Mouse (Mus musculus) heart, adult 2 months (tissue): ENCODE data around the gene Mrpl1. TPM values are rescaled to one million over a fixed set of nuclear protein-coding genes. Genes with fewer than 3 reads are reported as not detected.

ENCODE experiments used
- DNase-seq, 2 experiments: peaks; one replicate each; pipeline ENCODE4 v3.0.0; 2021
- H3K27ac ChIP-seq: fragments of 200-600 bp; 2 replicates; pipeline ENCODE4 v1.8.1; 2022
- H3K27me3 ChIP-seq: fragments of 200-500 bp; 2 replicates; pipeline ENCODE4 v1.6.1; 2012; ENCODE audit warnings: mild to moderate bottlenecking, low read length, inconsistent platforms, mixed read lengths; ENCODE audit not compliant: control insufficient read depth, insufficient read depth
- H3K36me3 ChIP-seq: fragments of 200-500 bp; 2 replicates; pipeline ENCODE4 v1.6.1; 2012; ENCODE audit warnings: low read length, inconsistent platforms; ENCODE audit not compliant: control insufficient read depth, insufficient read depth
- H3K4me1 ChIP-seq: fragments of 200-500 bp; 2 replicates; pipeline ENCODE4 v1.6.1; 2011; ENCODE audit warnings: low read length; ENCODE audit not compliant: control insufficient read depth, insufficient read depth
- H3K4me3 ChIP-seq: fragments of 200-600 bp; 2 replicates; pipeline ENCODE4 v1.8.1; 2022
- H3K79me2 ChIP-seq: fragments of 200-500 bp; replicated peaks from 2 replicates; pipeline ENCODE4 v1.6.1; 2012; ENCODE audit warnings: mild to moderate bottlenecking, inconsistent platforms, low read length, moderate library complexity, mixed read lengths; ENCODE audit not compliant: control insufficient read depth, insufficient read depth
- H3K9ac ChIP-seq: fragments of 200-500 bp; 2 replicates; pipeline ENCODE4 v1.6.1; 2012; ENCODE audit warnings: low read depth, mild to moderate bottlenecking, control low read depth, inconsistent platforms, low read length, mixed read lengths
- CTCF ChIP-seq: fragments of 200-600 bp; IDR thresholded peaks from 2 replicates; pipeline ENCODE4 v1.8.1; 2022; ENCODE audit warnings: antibody characterized with exemption, mild to moderate bottlenecking, moderate library complexity
- EP300 ChIP-seq: fragments of 200-500 bp; IDR thresholded peaks from 2 replicates; pipeline ENCODE4 v1.6.1; 2011; ENCODE audit warnings: low read depth, low read length, control low read depth; ENCODE audit not compliant: insufficient read depth
- POLR2A ChIP-seq: fragments of 200-500 bp; IDR thresholded peaks from 2 replicates; pipeline ENCODE4 v1.6.1; 2011; ENCODE audit warnings: mild to moderate bottlenecking, low read depth, low read length, control low read depth; ENCODE audit not compliant: insufficient read depth
- WGBS: fragments of 180-500 bp; shearing (Covaris S2); methylation state at CpG from one replicate; pipeline ENCODE4 v1.1.7; 2018; 5-methylcytosine and 5-hydroxymethylcytosine counted together
- intact Hi-C: fragments of 180-260 bp; cut with DNase I; formaldehyde crosslinking; loops from one replicate; pipeline ENCODE4 v1.15.1; 2025
- polyA plus RNA-seq: library from polyadenylated mRNA; depleted of rRNA; stranded (reverse); fragments of >200 nt; gene quantifications from 2 replicates; pipeline ENCODE4 v1.2.3, GENCODE M21; 2012
- total RNA-seq, 2 experiments: library from RNA; stranded (reverse); gene quantifications; 2 replicates each; pipeline ENCODE4 v1.2.3; 2021

The Mrpl1 gene
- total and polyA plus RNA-seq, 3 experiments: 4.8 to 27.4 (median 25.8) TPM

DNA sequence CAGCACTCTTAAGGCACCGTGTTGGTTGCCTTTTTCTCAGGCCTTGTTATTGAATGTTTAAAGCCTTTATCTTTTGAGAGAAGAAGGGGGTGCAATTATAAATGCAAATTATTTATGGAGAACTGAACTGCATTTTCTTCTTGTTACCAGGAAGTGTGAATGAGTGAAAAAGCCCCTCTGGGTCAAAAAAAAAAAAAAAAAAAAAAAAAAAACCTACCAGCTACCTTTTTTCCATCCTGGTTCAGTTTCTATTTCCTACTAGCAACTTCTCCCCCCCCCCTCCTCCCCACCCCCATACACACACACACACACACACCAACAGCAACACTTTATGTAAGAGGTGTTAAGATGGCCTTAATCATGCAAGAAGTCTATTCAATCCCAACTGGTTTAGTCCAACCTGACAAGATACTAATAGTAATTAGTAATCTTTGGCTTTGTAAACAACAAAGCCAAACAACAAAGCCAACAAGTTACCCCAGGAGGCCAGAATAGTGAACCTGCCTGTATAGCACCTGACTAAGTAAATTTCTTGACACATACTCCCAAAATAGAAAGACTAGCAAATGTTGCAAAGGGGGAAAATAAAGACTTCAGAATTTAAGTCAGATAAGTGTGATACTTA is 45.8 kb upstream of the Mrpl1 start:
- H3K27ac ChIP-seq: peak overlapping the region; percentile 96
- H3K36me3 ChIP-seq: peaks cover 6% of the 10 kb centered on the region
- H3K79me2 ChIP-seq: peaks cover 2% of the 10 kb centered on the region
- DNase-seq: no peak
- intact Hi-C loops: loop anchor here (2.0 to 5.0 kb wide), 2 partner anchors 33 to 191 kb away; no protein-coding TSS in a partner anchor
- H3K4me1 ChIP-seq: peaks cover 3% of the 10 kb centered on the region
- TF ChIP-seq POLR2A (no peak), CTCF (no peak), EP300 (no peak)
- H3K4me3 ChIP-seq: peak overlapping the region; percentile 88
- H3K9ac ChIP-seq: peak overlapping the region; percentile 89
- 0% methylated on average over 1 of the region's 1 CpGs for whole genome bisulfite sequencing
- H3K27me3 ChIP-seq: no peaks in the 10 kb centered on the region

DNA sequence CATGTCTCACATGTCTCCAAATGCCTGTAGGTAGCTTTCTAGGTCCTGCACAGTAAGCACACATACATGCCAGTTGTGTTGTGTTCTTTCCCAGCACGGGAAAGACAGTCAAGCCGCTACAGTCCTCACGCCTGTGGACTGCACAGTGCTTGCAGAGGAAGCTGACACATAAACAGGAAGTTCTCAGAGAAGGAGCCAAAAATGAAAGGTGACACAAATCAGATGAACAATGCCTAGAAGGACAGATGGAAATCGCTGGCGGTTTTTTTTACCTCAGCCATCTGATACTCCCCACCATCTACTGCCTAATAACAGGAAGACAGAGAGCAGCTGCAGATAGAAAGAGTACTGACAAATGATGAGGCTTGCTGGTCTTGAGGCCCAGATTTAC is 45.3 kb upstream of the Mrpl1 start, which contains the start of gene Cnot6l:
Cnot6l (minus strand) TSS at position 151 of the 391 bp plus-strand sequence.
- peaks cover 2% of the 10 kb centered on the region for H3K79me2 ChIP-seq
- intact Hi-C loops: loop anchor here (5.0 kb wide), 1 partner anchor 192 kb away; no protein-coding TSS in a partner anchor
- peak; percentile 47 to 71 for DNase-seq
- H3K4me1 ChIP-seq: peaks cover 3% of the 10 kb centered on the region
- H3K27ac ChIP-seq: peak within 1 kb of the TSS; percentile 96
- TF ChIP-seq EP300 (peak; percentile 93), POLR2A (peak; percentile 89), CTCF (no peak)
- no peaks in the 10 kb centered on the region for H3K27me3 ChIP-seq
- peak within 1 kb of the TSS; percentile 88 for H3K4me3 ChIP-seq
- 16% methylated on average over 5 of the region's 5 CpGs for WGBS
- H3K36me3 ChIP-seq: peaks cover 6% of the 10 kb centered on the region
- peak within 1 kb of the TSS; percentile 89 for H3K9ac ChIP-seq

GRCm38 (mm10) chr5:96166761-96167160 is 42.5 kb upstream of the Mrpl1 start:
- DNase-seq: no peak
- Histone ChIP-seq H3K79me2 (no peaks in the 10 kb centered on the region), H3K4me3 (no peak overlapping the region), H3K9ac (no peak overlapping the region), H3K27me3 (no peaks in the 10 kb centered on the region), H3K4me1 (peaks cover 5% of the 10 kb centered on the region), H3K36me3 (no peaks in the 10 kb centered on the region), H3K27ac (no peak overlapping the region)
- TF ChIP-seq CTCF: no peak
- no peak for TF ChIP-seq POLR2A
- TF ChIP-seq EP300: no peak
- intact Hi-C loops: no loop called here
- WGBS: 66% methylated on average over 2 of the region's 2 CpGs

DNA sequence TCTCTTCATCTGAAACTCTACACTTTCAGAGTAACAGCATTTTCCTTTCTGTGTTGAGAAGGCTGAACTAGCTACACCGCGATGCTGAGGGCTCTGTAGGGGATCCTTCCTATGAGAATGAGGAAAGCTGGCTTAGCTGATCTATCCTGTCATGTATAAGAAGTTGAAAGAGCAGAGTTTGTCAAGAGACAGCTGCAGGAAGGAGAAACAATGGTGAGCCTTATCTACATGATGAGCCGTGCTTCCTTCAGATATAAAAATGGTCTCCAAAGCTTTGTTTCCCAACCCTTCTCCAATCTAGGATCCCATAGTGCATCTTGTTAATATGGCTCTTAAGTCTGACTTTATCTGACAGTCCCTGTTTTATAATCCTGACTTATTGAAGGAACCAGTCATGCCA is 38.9 kb upstream of the Mrpl1 start:
- intact Hi-C loops: no loop called here
- Histone ChIP-seq H3K36me3 (no peaks in the 10 kb centered on the region; the same call in 1 of the 2 replicates), H3K9ac (no peak overlapping the region), H3K4me1 (peaks cover 2% of the 10 kb centered on the region; the same call in 1 of the 2 replicates), H3K79me2 (no peaks in the 10 kb centered on the region), H3K27me3 (no peaks in the 10 kb centered on the region), H3K27ac (peak overlapping the region; percentile 7; the same call in 1 of the 2 replicates), H3K4me3 (no peak overlapping the region)
- no peak for DNase-seq
- WGBS: 37% methylated on average over 3 of the region's 3 CpGs
- TF ChIP-seq POLR2A: no peak
- no peak for TF ChIP-seq CTCF
- no peak for TF ChIP-seq EP300

GRCm38 (mm10) chr5:96171765-96172164 is 37.5 kb upstream of the Mrpl1 start:
- Histone ChIP-seq H3K27ac (peak overlapping the region; percentile 7; the same call in 1 of the 2 replicates), H3K79me2 (no peaks in the 10 kb centered on the region), H3K36me3 (no peaks in the 10 kb centered on the region; the same call in 1 of the 2 replicates), H3K4me1 (peaks cover 2% of the 10 kb centered on the region), H3K4me3 (no peak overlapping the region), H3K9ac (no peak overlapping the region), H3K27me3 (no peaks in the 10 kb centered on the region)
- intact Hi-C loops: no loop called here
- TF ChIP-seq POLR2A (no peak), CTCF (no peak), EP300 (no peak)
- no peak for DNase-seq
- 85% methylated on average over 4 of the region's 4 CpGs for WGBS

DNA sequence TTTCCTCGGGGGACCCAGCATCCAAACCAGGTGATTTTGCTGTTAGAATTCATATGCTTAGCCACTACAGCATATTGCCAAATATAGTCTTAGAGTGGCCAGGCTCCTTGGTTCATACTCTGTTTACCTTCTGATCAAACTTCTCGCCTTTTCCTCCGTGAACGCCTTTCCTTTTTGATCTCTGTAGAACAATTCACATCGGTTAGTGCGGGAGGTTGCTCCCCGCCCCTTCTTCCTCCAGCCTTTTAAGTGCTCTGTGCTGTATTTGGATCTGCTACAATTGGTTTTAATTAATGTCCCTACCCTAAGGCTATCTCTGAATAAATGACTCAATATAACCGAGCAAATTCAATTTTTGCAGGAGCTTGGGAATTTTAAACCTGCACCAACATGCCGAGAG is 33.2 kb upstream of the Mrpl1 start:
- H3K36me3 ChIP-seq: no peaks in the 10 kb centered on the region; the same call in 1 of the 2 replicates
- intact Hi-C loops: no loop called here
- H3K79me2 ChIP-seq: no peaks in the 10 kb centered on the region
- 44% methylated on average over 9 of the region's 9 CpGs for WGBS
- DNase-seq: peak in 1 of 2 experiments; percentile 35
- peak overlapping the region; percentile 79 for H3K27ac ChIP-seq
- H3K9ac ChIP-seq: no peak overlapping the region; the same call in 1 of the 2 replicates
- H3K4me1 ChIP-seq: peaks cover 4% of the 10 kb centered on the region
- H3K4me3 ChIP-seq: 0 out of 2 replicates have a peak overlapping the region, but pooled peaks have one; percentile 26
- TF ChIP-seq EP300 (0 out of 2 replicates have a peak, but pooled peaks have one; percentile 20), POLR2A (no peak)
- H3K27me3 ChIP-seq: no peaks in the 10 kb centered on the region
